Mouse (Mus musculus): ENCODE measurements around the gene Fndc11. TPM values are rescaled to one million over a fixed set of nuclear protein-coding genes. Genes with fewer than 3 reads are reported as not detected.

The Fndc11 gene
- polyA plus RNA-seq (2015; fragmentation: Nextera tagmentation; extraction: Ambion mirVana): 0.13 TPM in 1 of 2 replicates, not detected in the other

DNA sequence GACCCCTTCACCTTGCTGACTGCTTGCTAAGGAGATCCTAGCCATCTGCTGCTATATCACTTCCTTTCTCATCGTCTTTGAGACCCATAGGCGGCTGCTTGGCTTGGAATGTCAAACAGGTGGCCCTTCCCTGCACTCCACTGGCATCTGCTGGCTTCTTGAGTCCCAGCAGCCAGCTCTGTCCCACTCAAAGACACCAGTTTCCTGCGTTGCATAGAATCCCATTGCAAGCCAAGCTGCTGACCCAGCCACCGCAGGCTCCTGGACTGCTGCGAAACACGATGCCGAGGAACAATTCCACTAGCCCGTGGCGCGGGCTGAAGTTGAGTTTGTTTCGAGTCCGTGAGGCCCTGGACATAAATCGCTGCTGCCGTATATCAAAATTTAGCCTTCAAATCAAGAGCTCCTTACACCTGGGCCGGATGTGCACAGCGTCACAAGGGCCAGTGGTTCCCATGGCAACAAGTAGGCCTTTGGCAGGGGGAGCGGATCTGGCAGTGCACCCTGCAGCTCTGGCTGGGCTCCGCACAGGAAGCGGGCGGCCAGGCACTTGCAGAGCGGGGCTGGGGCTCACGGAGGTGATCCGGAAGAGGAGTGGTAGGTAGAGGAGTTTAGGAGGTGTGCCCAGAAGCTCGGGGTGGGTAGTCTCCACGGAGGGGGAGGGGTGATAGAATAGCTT, at the start of gene Fndc11:
Fndc11 (plus strand) TSS at position 476 of the 679 bp plus-strand sequence.
- Histone ChIP-seq H3K9me3 (ENCODE audit: control insufficient read depth) (no peaks in the 10 kb centered on the region), H3K27ac (ENCODE audit: low read depth, low read length) (no peak within 1 kb of the TSS; the same call in 1 of the 2 replicates), H3K4me3 (ENCODE audit: low read depth, low read length) (peak within 1 kb of the TSS; percentile 24), H3K4me1 (replicated peaks; ENCODE audit: control insufficient read depth, insufficient read depth, low read length) (no peaks in the 10 kb centered on the region), H3K27me3 (replicated peaks; ENCODE audit: control insufficient read depth, insufficient read depth, low read length) (no peaks in the 10 kb centered on the region), H3K4me2 (replicated peaks; ENCODE audit: low read depth) (peak within 1 kb of the TSS; percentile 61), H3K36me3 (ENCODE audit: control insufficient read depth, insufficient read depth) (no peaks in the 10 kb centered on the region), H3K9ac (ENCODE audit: low read depth, low read length) (0 out of 2 replicates have a peak within 1 kb of the TSS, but pooled peaks have one; percentile 1)
- peak; percentile 86 for ATAC-seq
- peak; percentile 69 for TF ChIP-seq CTCF (IDR thresholded peaks at IDR 0.05; ENCODE audit: low read depth)
- whole genome bisulfite sequencing: 3% methylated on average over 25 of the region's 25 CpGs

DNA sequence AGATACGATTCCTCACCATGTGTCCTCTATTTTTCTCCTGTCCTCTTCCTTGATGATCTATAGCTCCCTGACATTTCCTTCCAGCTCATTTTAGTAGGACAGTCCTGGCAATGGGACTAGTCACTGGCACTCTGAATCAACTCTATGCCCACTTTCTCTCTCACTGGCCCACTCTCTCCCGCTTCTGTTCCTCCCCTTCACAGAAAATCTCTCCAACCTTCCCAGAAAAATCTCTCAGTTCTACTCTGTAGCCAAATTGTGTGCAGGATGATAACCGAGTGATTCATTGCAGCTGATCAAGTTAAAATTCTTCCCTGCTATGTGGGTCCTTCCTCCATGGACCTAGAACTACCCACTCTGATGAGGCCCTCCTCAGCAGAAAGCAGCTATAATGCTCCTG, 45.2 kb upstream of the Fndc11 start:
- no peak for TF ChIP-seq CTCF (IDR thresholded peaks at IDR 0.05; ENCODE audit: low read depth)
- no peaks in the 10 kb centered on the region for H3K4me1 ChIP-seq (replicated peaks; ENCODE audit: control insufficient read depth, insufficient read depth, low read length)
- ATAC-seq: no peak
- H3K27ac ChIP-seq (ENCODE audit: low read depth, low read length): no peak overlapping the region
- WGBS: 86% methylated on average over 3 of the region's 3 CpGs
- H3K27me3 ChIP-seq (replicated peaks; ENCODE audit: control insufficient read depth, insufficient read depth, low read length): no peaks in the 10 kb centered on the region
- H3K4me2 ChIP-seq (replicated peaks; ENCODE audit: low read depth): no peak overlapping the region
- no peak overlapping the region for H3K9ac ChIP-seq (ENCODE audit: low read depth, low read length)
- no peaks in the 10 kb centered on the region for H3K9me3 ChIP-seq (ENCODE audit: control insufficient read depth)
- no peak overlapping the region for H3K4me3 ChIP-seq (ENCODE audit: low read depth, low read length)
- no peaks in the 10 kb centered on the region for H3K36me3 ChIP-seq (ENCODE audit: control insufficient read depth, insufficient read depth)

DNA sequence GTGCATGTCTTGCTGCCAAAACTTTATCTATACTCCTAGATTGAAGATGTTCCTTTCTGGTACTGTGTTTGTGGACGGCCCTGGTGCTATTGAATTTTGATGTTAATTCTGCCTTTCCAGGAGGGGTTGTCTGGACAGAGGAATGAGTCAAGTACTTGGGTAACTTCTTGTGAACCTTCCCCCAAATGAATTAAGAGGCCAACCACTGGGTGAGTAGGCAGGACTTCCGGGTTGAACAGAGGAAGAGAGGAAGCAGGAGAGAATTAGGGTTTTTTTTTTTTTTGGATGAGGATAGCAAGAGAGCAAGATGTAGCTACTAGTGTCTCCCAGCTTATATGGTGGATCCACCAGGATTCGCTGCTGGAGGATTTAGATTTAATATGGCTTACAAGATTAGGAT, 41.8 kb upstream of the Fndc11 start:
- Histone ChIP-seq H3K4me1 (replicated peaks; ENCODE audit: control insufficient read depth, insufficient read depth, low read length) (no peaks in the 10 kb centered on the region), H3K9ac (ENCODE audit: low read depth, low read length) (no peak overlapping the region), H3K4me2 (replicated peaks; ENCODE audit: low read depth) (no peak overlapping the region), H3K4me3 (ENCODE audit: low read depth, low read length) (no peak overlapping the region), H3K9me3 (ENCODE audit: control insufficient read depth) (no peaks in the 10 kb centered on the region), H3K27ac (ENCODE audit: low read depth, low read length) (no peak overlapping the region), H3K36me3 (ENCODE audit: control insufficient read depth, insufficient read depth) (no peaks in the 10 kb centered on the region), H3K27me3 (replicated peaks; ENCODE audit: control insufficient read depth, insufficient read depth, low read length) (no peaks in the 10 kb centered on the region)
- no peak for ATAC-seq
- 80% methylated on average over 3 of the region's 3 CpGs for WGBS
- TF ChIP-seq CTCF (IDR thresholded peaks at IDR 0.05; ENCODE audit: low read depth): no peak

DNA sequence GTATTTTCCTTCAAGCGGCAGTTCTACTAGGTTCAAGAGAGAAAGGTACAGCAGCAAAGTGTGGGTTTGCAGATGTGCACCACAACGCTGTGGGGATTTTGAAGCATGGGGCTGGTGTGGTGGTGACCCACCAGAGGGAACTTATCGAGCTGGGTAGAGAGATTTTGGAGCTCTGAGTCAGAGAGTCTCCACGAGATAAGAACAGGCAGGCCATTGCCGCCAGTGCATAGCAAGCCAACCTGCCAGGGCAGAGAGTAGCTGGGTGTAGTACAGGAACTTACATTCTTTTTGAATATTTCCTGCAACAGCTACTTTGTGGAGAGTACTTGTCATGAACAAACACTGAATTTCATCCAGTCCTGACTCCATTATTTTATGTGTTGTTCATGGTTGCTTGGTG, 41.3 kb upstream of the Fndc11 start:
- no peak for TF ChIP-seq CTCF (IDR thresholded peaks at IDR 0.05; ENCODE audit: low read depth)

DNA sequence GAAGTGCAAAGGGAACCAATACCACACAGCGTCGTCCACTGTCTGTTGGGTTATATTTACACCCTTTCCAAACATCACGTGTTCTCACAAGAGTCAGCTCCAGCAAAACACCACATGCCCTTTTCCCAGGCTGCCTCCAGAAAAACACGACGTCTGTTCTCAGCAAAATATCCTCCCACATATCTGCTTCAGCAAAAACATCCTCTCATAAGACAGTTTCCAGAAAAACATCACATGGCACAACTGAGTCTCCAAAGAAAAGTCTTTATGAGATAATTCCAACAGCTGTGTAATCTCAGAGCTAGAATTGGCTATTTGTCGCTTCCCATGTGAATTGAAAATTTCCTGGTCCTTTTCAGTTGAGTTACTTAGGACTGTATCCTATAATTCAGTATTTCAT, 38.9 kb upstream of the Fndc11 start:
- WGBS: 71% methylated on average over 6 of the region's 6 CpGs
- no peak overlapping the region for H3K9ac ChIP-seq (ENCODE audit: low read depth, low read length)
- TF ChIP-seq CTCF (IDR thresholded peaks at IDR 0.05; ENCODE audit: low read depth): no peak
- no peak overlapping the region for H3K4me3 ChIP-seq (ENCODE audit: low read depth, low read length)
- H3K36me3 ChIP-seq (ENCODE audit: control insufficient read depth, insufficient read depth): no peaks in the 10 kb centered on the region
- H3K9me3 ChIP-seq (ENCODE audit: control insufficient read depth): no peaks in the 10 kb centered on the region
- no peak for ATAC-seq
- no peak overlapping the region for H3K27ac ChIP-seq (ENCODE audit: low read depth, low read length)
- H3K4me2 ChIP-seq (replicated peaks; ENCODE audit: low read depth): no peak overlapping the region
- no peaks in the 10 kb centered on the region for H3K27me3 ChIP-seq (replicated peaks; ENCODE audit: control insufficient read depth, insufficient read depth, low read length)
- no peaks in the 10 kb centered on the region for H3K4me1 ChIP-seq (replicated peaks; ENCODE audit: control insufficient read depth, insufficient read depth, low read length)

More for the DNA sequence above, 41.3 kb upstream of the Fndc11 start:
- Histone ChIP-seq H3K4me2 (replicated peaks; ENCODE audit: low read depth) (no peak overlapping the region), H3K27me3 (replicated peaks; ENCODE audit: control insufficient read depth, insufficient read depth, low read length) (no peaks in the 10 kb centered on the region), H3K9me3 (ENCODE audit: control insufficient read depth) (no peaks in the 10 kb centered on the region), H3K27ac (ENCODE audit: low read depth, low read length) (no peak overlapping the region), H3K36me3 (ENCODE audit: control insufficient read depth, insufficient read depth) (no peaks in the 10 kb centered on the region), H3K4me1 (replicated peaks; ENCODE audit: control insufficient read depth, insufficient read depth, low read length) (no peaks in the 10 kb centered on the region), H3K9ac (ENCODE audit: low read depth, low read length) (no peak overlapping the region), H3K4me3 (ENCODE audit: low read depth, low read length) (no peak overlapping the region)
- no peak for ATAC-seq
- 74% methylated on average over 5 of the region's 5 CpGs for WGBS

DNA sequence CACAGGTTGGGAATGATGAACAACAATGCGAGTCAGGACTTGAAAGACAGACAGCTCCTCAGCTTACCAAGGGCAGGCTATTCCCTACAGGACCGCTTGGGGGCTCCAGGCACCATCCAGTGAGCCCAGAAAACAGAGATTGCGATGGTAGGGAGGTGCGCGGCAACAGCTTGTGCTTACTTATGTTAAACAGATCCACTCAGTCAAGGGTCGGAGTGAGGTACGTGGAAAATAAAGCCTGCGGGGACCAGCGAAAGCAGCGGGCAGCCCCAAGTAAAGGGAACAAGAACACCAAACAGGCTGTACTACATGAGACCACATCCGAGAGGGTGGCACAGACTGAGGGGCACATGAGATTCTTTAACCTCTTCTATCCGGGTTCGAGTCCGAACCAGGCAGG, 33.2 kb upstream of the Fndc11 start:
- Histone ChIP-seq H3K36me3 (ENCODE audit: control insufficient read depth, insufficient read depth) (no peaks in the 10 kb centered on the region; the same call in 1 of the 2 replicates), H3K27me3 (replicated peaks; ENCODE audit: control insufficient read depth, insufficient read depth, low read length) (no peaks in the 10 kb centered on the region), H3K4me1 (replicated peaks; ENCODE audit: control insufficient read depth, insufficient read depth, low read length) (no peaks in the 10 kb centered on the region), H3K9ac (ENCODE audit: low read depth, low read length) (peak overlapping the region; percentile 82; the same call in 1 of the 2 replicates), H3K4me3 (ENCODE audit: low read depth, low read length) (peak overlapping the region; percentile 68), H3K27ac (ENCODE audit: low read depth, low read length) (peak overlapping the region; percentile 95), H3K9me3 (ENCODE audit: control insufficient read depth) (no peaks in the 10 kb centered on the region), H3K4me2 (replicated peaks; ENCODE audit: low read depth) (peak overlapping the region; percentile 71)
- WGBS: under 1% methylated on average over 14 of the region's 14 CpGs
- TF ChIP-seq CTCF (IDR thresholded peaks at IDR 0.05; ENCODE audit: low read depth): peak; percentile 99
- ATAC-seq: peak; percentile 79
